Mouse (Mus musculus) layer of hippocampus, adult 2 months (tissue): ENCODE results near the gene Col25a1. TPM values are rescaled to one million over a fixed set of nuclear protein-coding genes. Genes with fewer than 3 reads are reported as not detected.
A peak's percentile ranks its signal among the peaks of the same experiment; 100 is the strongest.

ENCODE experiments used
- DNase-seq, 2 experiments: peaks; one replicate each; pipeline ENCODE4 v3.0.0; 2022; ENCODE audit warnings: low spot score in 2 of 2
- H3K27ac ChIP-seq: fragments of 200-600 bp; 2 replicates; pipeline ENCODE4 v1.8.1; 2022
- H3K4me3 ChIP-seq: fragments of 200-600 bp; 2 replicates; pipeline ENCODE4 v1.8.1; 2022; ENCODE audit warnings: mild to moderate bottlenecking
- CTCF ChIP-seq: fragments of 200-600 bp; conservative IDR thresholded peaks from 2 replicates; pipeline ENCODE4 v1.8.1; 2022; ENCODE audit warnings: antibody characterized with exemption, mild to moderate bottlenecking, moderate library complexity
- total RNA-seq, 2 experiments: library from RNA; stranded (reverse); gene quantifications; 2 replicates each; pipeline ENCODE4 v1.2.3; 2021

The Col25a1 gene
- total RNA-seq, 2 experiments from 2014 or later = 75.1 to 77.8 TPM

DNA sequence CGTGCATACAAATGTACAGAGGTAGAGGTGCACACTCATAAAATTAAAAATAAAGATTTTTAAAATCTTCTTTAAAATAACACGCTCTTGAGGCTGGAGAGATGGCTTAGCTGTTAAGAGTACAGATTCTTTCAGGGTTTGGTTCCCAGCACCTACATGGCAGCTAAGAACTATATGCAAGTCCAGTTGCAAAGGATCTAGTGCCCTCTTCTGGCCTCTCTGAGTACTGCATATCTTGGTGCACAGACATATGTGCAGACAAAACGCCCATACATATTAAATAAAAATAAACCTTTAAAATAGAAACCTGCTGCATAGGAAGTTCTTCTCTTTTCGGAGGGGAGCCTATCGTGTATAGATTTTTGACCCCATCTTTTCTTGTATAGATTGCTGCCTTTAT lies 497.1 kb downstream of the Col25a1 start:
- TF ChIP-seq CTCF = peak; percentile 53
- no peak for DNase-seq
- H3K27ac ChIP-seq = no peak overlapping the region
- no peak overlapping the region for H3K4me3 ChIP-seq

DNA sequence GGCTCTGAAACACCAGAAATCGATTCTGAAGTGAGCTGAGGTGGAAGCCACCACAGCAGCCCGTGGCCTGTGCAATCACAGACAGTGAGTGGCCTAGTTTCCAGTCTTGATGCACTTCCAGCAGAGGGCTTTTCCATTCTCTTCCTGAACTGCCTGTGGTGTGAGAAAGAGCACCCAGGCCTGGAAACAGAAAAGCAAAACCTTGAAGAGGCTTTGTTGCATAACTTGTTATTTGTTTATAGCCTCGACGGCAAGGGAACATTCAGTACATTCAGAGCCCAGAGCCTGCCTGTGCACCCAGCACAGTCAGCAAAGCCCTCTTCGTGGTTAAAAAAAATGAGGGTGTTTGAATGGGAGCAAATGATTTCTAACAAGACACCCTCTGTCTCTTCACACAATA lies 502.6 kb downstream of the Col25a1 start:
- Histone ChIP-seq H3K27ac (peak overlapping the region; percentile 62; the same call in 1 of the 2 replicates), H3K4me3 (no peak overlapping the region)
- peak in 1 of 2 experiments; percentile 20 for DNase-seq
- TF ChIP-seq CTCF = 0 out of 2 replicates have a peak, but pooled peaks have one; percentile 19

DNA sequence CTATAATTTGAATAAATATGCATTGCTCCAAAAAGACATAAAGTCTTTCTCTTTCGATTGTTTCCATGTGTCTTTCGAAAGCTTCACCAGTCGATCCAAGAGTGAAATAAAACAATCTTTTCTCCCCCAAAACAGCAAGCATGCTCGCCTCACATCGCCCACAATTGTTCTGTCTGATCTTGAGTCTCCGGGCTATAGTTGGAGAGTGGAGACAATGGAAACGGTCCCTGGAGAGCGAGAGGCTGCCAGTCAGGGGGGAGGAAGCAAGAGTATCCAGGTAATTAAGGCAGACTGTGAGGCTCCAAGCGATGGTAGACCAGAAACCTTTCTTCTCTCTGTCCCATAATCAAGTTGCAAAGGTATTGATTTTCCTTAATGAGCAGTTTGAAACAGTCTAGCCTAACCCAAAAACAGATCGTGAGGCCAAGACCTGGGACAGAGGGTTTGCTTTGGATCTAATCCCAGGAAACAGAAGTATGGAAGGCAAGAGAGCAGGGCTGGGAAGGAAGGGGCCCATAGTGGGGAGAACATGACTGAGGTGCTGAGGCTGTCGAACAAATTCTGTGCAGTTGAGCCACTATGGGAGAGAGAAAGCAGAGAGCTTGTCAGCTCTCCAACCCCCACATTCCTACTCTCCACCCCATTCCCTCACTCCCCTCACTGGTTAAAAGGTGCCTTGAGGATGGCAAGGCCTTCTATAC lies 515.0 kb downstream of the Col25a1 start:
- Histone ChIP-seq H3K27ac (no peak overlapping the region), H3K4me3 (no peak overlapping the region)
- no peak for DNase-seq
- TF ChIP-seq CTCF = no peak

Other genes with a start within 250 kb of the Col25a1 start
- gene Casp6, start 230.1 kb upstream of the Col25a1 start, total RNA-seq = 1 to 10 TPM; 5.1 to 9.0 TPM
- 1 to 10 TPM; 3.5 to 5.3 TPM for gene Mcub, start 161.3 kb upstream of the Col25a1 start, total RNA-seq
- 10 to 100 TPM; 57.3 to 62.1 TPM for gene Sec24b, start 69.9 kb upstream of the Col25a1 start, total RNA-seq